Mouse (Mus musculus): ENCODE results near the gene Rnpepl1.

DNA sequence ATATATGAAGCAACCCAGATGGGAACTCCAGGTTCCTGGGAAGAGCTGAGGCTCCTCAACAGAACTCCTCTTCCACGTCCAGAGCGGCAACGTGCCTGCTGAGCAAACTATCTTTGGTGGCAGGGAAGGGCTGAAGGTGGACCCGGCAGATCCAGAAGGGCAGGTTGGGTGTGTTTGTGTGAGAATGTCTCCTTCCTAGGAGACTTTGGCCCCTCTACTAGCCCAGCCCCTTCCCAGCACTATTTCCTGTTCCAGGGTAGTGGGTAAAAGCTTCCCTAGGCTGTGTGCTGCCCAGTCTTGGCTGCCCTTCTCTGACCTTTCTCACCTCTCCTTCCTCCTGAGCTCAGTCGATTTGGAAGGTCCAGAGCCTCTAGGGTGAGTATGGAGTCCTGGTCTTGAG is 40.0 kb downstream of the Rnpepl1 start, which contains the start of gene Gpr35:
- TF ChIP-seq CTCF (IDR thresholded peaks at IDR 0.05; ENCODE audit: low read depth) = no peak
- no peak for TF ChIP-seq EP300 (IDR thresholded peaks at IDR 0.05; ENCODE audit: low read depth)
